Mouse (Mus musculus): Measurements from ENCODE around the gene Zzz3. TPM values are rescaled to one million over a fixed set of nuclear protein-coding genes. Genes with fewer than 3 reads are reported as not detected.

Gene Zzz3
- polyA plus RNA-seq (2012; rRNA removed) = 8.3 and 13.3 TPM in 2 replicates

DNA sequence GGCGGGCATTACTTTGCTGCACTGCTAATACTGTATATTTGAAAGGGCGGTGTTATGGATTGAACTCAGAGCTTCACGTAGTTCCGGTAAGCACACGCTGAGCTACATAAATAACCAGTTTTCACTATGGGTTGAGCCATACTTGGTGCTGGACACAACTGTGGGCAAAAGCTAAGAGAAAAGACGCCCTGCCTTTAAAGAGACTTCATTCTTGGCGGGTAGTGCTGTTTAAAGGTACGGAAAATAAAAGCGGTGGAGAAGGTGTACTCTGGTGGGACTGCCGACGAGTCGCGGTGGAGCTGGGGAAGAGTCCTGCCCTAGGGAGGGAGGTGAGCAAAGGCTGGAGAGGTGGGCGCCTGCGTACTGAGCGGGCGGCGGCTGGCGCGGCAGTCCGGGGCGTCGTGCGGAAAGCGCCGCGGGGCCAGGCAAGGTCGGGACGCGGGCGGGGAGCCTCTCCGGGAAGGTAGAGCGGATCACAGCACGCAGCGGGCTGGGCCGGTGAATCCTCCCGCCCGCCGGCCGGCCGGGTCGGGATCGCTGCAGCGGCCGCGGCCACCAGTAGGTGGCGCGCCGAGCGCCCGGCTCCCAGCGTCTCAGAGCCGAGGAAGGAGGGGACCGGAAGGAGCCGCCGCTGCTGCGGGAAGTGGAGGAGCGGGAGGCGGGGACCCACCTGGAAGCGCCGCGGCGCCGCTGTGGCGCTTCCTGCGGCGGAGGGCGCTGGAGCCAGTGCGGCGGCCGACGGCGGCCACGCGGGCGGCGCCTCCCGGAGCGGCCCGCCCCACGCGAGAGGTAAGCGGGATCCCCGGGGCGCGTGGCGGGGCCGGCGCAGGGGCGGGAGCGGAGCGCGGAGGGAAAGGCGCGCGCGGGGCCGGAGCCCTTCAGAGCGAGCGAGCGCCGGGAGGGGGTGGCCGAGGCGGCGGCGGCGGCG, at the start of gene Zzz3:
TSS of gene Zzz3 (plus strand) at position 124 of the 928 bp plus-strand sequence.
- peaks cover 5% of the 10 kb centered on the region; the same call in 1 of the 2 replicates for H3K4me1 ChIP-seq (ENCODE audit: control insufficient read depth, insufficient read depth, insufficient read length, low read length)
- TF ChIP-seq POLR2A (IDR thresholded peaks at IDR 0.05; ENCODE audit: low read depth, low read length) (peak; percentile 57), CTCF (IDR thresholded peaks at IDR 0.05; ENCODE audit: extremely low read depth, insufficient read length, insufficient replicate concordance, low read depth, low read length) (peak; percentile 69; the same call in 1 of the 2 replicates)
- peak within 1 kb of the TSS; percentile 74 for H3K4me3 ChIP-seq (ENCODE audit: low read depth, low read length)
- H3K27me3 ChIP-seq (ENCODE audit: control insufficient read depth, insufficient read depth, low read length) = no peaks in the 10 kb centered on the region
- WGBS = under 1% methylated on average over 107 of the region's 108 CpGs
- peak within 1 kb of the TSS; percentile 97 for H3K27ac ChIP-seq (ENCODE audit: insufficient read depth, low read depth, low read length)
- H3K36me3 ChIP-seq (ENCODE audit: control insufficient read depth, insufficient read depth, low read length) = peaks cover 6% of the 10 kb centered on the region

DNA sequence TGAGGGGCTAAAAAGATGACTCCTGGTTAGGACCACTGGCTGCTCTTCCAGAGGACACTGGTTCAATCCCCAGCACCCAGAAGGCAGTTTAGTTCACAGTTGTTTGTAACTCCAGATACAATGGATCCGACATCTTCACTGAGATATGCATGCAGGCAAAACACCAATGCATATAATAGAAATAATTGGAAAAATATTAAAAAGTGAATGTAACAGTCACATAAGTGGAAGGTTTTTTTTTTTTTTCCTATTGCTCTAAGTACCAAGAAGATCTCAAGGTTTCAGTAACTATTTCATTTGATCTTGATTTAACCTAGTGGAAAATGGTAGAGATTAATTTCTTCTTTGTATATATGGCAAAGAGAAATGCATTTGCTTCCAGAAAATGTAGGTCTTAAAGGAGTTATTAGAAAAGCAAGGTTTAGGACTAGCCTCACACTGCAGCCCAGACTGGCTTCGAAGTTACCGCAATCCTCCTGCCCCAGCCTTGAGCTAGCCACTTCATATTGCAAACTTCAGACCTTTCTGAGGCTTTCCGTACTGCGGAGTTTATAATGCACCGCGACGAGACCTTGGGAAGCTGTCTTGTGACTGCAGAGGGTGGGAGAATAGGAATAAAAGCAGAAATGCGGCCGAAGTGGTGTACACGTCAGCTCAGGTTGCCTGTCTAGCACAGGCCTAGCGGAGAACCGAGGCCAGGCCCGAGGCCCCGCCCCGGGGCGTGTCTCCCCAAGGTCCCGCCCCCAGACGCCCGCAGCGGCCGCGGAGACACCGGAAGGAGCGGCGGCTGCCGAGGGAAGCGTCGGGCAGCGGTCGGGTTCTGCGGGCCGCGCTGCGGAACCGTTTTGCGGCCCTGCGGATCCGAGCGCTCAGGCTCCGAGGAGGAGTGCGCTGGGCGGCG, 49.3 kb upstream of the Zzz3 start, which contains the start of gene Usp33:
TSS of gene Usp33 (plus strand) at position 747 of the 901 bp plus-strand sequence.
- TF ChIP-seq POLR2A (IDR thresholded peaks at IDR 0.05; ENCODE audit: low read depth, low read length) (peak; percentile 92), CTCF (IDR thresholded peaks at IDR 0.05; ENCODE audit: extremely low read depth, insufficient read length, insufficient replicate concordance, low read depth, low read length) (peak; percentile 30; the same call in 1 of the 2 replicates)
- Histone ChIP-seq H3K27me3 (ENCODE audit: control insufficient read depth, insufficient read depth, low read length) (no peaks in the 10 kb centered on the region), H3K4me1 (ENCODE audit: control insufficient read depth, insufficient read depth, insufficient read length, low read length) (peaks cover 13% of the 10 kb centered on the region), H3K4me3 (ENCODE audit: low read depth, low read length) (peak within 1 kb of the TSS; percentile 84), H3K36me3 (ENCODE audit: control insufficient read depth, insufficient read depth, low read length) (no peaks in the 10 kb centered on the region; the same call in 1 of the 2 replicates), H3K27ac (ENCODE audit: insufficient read depth, low read depth, low read length) (peak within 1 kb of the TSS; percentile 52)
- 7% methylated on average over 43 of the region's 44 CpGs for WGBS

DNA sequence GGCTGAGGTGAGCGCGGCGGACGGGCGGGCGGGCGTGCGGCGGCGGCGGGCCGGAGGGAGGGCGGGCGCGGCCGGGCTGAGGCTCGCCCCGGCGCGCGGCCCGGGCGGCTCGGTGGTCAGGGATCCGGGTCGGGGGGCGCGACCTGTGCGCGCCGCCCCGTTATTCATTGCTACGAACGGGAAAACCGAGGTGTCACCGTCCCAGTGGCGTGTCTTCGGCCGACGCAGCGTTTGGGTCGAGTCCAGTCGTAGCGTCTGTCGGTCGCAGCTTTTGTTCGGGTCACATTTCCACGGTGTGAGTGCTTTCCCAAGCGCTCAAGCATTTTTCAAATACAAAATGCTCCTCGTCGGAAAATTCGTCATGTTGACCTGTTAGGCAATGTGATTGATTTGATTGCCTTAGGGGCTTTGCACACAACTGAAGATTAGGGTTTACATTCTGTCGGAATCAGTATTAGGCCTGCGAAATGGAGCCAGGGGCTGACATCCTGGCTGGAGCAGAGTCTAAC, 48.6 kb upstream of the Zzz3 start:
- H3K27ac ChIP-seq (ENCODE audit: insufficient read depth, low read depth, low read length) = peak overlapping the region; percentile 52
- no peaks in the 10 kb centered on the region; the same call in 1 of the 2 replicates for H3K36me3 ChIP-seq (ENCODE audit: control insufficient read depth, insufficient read depth, low read length)
- peak overlapping the region; percentile 84 for H3K4me3 ChIP-seq (ENCODE audit: low read depth, low read length)
- H3K4me1 ChIP-seq (ENCODE audit: control insufficient read depth, insufficient read depth, insufficient read length, low read length) = peaks cover 16% of the 10 kb centered on the region
- no peak for TF ChIP-seq POLR2A (IDR thresholded peaks at IDR 0.05; ENCODE audit: low read depth, low read length)
- no peak for TF ChIP-seq CTCF (IDR thresholded peaks at IDR 0.05; ENCODE audit: extremely low read depth, insufficient read length, insufficient replicate concordance, low read depth, low read length)
- 1% methylated on average over 45 of the region's 54 CpGs for WGBS
- no peaks in the 10 kb centered on the region for H3K27me3 ChIP-seq (ENCODE audit: control insufficient read depth, insufficient read depth, low read length)

DNA sequence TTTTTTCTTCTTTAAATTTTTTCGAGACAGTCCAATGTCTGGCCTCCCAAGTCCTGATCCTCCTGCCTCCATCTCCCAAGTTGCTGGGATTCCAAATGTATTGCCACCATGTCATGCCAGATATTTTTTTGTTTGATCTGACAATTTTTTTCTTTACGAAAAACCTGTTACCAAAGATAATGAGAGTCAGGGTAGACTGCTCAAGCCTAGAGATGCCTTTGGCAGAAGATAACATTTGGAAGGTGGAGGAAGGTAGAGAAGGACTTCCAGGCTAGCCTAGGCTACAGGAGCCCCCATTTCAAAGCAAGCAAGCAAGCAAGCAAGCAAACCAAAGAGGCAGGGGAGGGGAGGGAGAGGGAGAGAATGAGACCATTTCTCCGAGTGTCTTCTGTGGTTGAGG, 48.0 kb upstream of the Zzz3 start:
- Histone ChIP-seq H3K27me3 (ENCODE audit: control insufficient read depth, insufficient read depth, low read length) (no peaks in the 10 kb centered on the region), H3K4me3 (ENCODE audit: low read depth, low read length) (peak overlapping the region; percentile 84), H3K4me1 (ENCODE audit: control insufficient read depth, insufficient read depth, insufficient read length, low read length) (peaks cover 18% of the 10 kb centered on the region), H3K27ac (ENCODE audit: insufficient read depth, low read depth, low read length) (no peak overlapping the region), H3K36me3 (ENCODE audit: control insufficient read depth, insufficient read depth, low read length) (no peaks in the 10 kb centered on the region; the same call in 1 of the 2 replicates)
- 30% methylated on average over 3 of the region's 3 CpGs for WGBS
- TF ChIP-seq CTCF (IDR thresholded peaks at IDR 0.05; ENCODE audit: extremely low read depth, insufficient read length, insufficient replicate concordance, low read depth, low read length) (no peak), POLR2A (IDR thresholded peaks at IDR 0.05; ENCODE audit: low read depth, low read length) (no peak)

DNA sequence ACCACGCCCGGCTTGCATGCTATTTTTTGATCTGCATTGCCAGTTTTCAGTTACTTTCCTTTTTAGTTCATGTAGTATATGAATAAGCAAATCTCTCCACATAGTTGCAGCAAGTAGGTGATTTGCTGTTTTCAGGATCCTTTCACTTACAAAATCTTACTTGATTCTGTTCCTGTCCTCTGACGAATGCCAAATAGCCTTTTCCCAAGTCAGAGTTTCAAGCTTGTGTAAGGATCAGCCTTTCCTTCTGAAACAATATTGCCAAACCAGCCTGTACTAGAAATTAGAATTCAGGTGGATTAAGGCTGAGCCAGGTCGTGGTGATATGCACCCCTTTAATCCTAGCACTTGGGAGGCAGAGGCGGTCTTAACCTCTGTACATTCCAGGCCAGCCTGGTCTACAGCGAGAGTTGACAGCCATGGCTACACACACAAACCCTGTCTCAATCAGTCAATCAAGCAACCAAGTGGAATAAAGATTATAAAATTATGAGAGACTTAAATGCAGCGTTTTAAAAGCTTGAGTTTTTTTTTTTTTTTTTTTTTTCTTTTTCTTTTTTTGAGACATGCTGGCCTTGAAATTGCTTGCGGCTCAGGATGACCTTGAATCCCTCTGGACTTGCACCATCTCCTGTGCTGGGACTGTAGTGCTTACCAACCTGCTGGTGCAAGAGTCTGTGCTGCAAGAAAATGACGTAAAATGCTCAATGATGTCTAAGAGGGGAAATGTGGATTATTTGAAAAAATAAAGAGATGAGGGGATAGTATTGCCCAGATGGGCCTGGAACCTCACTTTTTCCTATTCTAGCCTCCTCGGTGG, 47.1 kb upstream of the Zzz3 start:
- peaks cover 22% of the 10 kb centered on the region for H3K4me1 ChIP-seq (ENCODE audit: control insufficient read depth, insufficient read depth, insufficient read length, low read length)
- no peak overlapping the region for H3K27ac ChIP-seq (ENCODE audit: insufficient read depth, low read depth, low read length)
- 79% methylated on average over 10 of the region's 10 CpGs for WGBS
- no peaks in the 10 kb centered on the region for H3K27me3 ChIP-seq (ENCODE audit: control insufficient read depth, insufficient read depth, low read length)
- TF ChIP-seq CTCF (IDR thresholded peaks at IDR 0.05; ENCODE audit: extremely low read depth, insufficient read length, insufficient replicate concordance, low read depth, low read length) (no peak), POLR2A (IDR thresholded peaks at IDR 0.05; ENCODE audit: low read depth, low read length) (no peak)
- no peaks in the 10 kb centered on the region; the same call in 1 of the 2 replicates for H3K36me3 ChIP-seq (ENCODE audit: control insufficient read depth, insufficient read depth, low read length)
- no peak overlapping the region for H3K4me3 ChIP-seq (ENCODE audit: low read depth, low read length)

DNA sequence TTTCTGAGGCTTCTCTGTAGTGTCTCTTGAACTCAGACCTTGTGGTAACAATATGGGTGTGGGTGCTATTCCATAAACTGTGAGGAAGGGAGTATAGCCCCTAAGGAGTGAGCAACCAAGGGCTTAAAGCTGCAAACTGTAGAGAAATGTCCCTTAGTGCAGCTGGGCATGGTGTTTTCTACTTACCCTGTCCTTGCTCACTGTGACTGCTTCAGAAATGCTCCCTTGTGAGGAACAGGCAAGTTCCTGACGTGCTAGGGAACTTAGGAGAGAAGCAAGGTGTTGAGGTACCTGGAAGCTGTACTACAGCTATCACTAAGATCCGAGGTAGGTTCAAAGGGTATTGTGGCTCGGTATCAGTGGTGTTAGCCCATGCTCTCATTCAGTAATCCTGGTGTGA, 44.8 kb upstream of the Zzz3 start:
- Histone ChIP-seq H3K36me3 (ENCODE audit: control insufficient read depth, insufficient read depth, low read length) (no peaks in the 10 kb centered on the region; the same call in 1 of the 2 replicates), H3K4me3 (ENCODE audit: low read depth, low read length) (no peak overlapping the region), H3K27me3 (ENCODE audit: control insufficient read depth, insufficient read depth, low read length) (no peaks in the 10 kb centered on the region), H3K4me1 (ENCODE audit: control insufficient read depth, insufficient read depth, insufficient read length, low read length) (peaks cover 24% of the 10 kb centered on the region), H3K27ac (ENCODE audit: insufficient read depth, low read depth, low read length) (peak overlapping the region; percentile 62)
- WGBS = 32% methylated on average over 3 of the region's 3 CpGs
- TF ChIP-seq POLR2A (IDR thresholded peaks at IDR 0.05; ENCODE audit: low read depth, low read length) = no peak
